Mouse (Mus musculus) small intestine, adult 2 months (tissue): Measurements from ENCODE around the gene Ascc3.

ENCODE experiments used
- CTCF ChIP-seq: fragments of 200-500 bp; IDR thresholded peaks from 2 replicates; pipeline ENCODE4 v1.5.1; 2012; ENCODE audit warnings: low read depth, mild to moderate bottlenecking, control low read depth, inconsistent platforms, low read length, moderate library complexity, mixed read lengths; ENCODE audit not compliant: insufficient replicate concordance, insufficient read length; ENCODE audit errors: extremely low read depth
- POLR2A ChIP-seq: fragments of 200-500 bp; IDR thresholded peaks from 2 replicates; pipeline ENCODE4 v1.6.1; 2012; ENCODE audit warnings: low read depth, mild to moderate bottlenecking, control low read depth, inconsistent platforms, low read length, moderate library complexity

GRCm38 (mm10) chr10:50826829-50827228 lies 234.4 kb downstream of the Ascc3 start:
- TF ChIP-seq CTCF = no peak
- TF ChIP-seq POLR2A = no peak
